Mouse (Mus musculus) midbrain, postnatal 0 days (tissue): ENCODE data around the gene Capza1. TPM values are rescaled to one million over a fixed set of nuclear protein-coding genes. Genes with fewer than 3 reads are reported as not detected.

Experiments
- ATAC-seq: fragments of 200-750 bp; cut with Nextera tagmentation; 2 replicates; pipeline ENCODE4 v1.8.0; 2017; ENCODE audit warnings: moderate number of reproducible peaks, mild to moderate bottlenecking, moderate TSS enrichment, moderate library complexity; ENCODE audit not compliant: low FRiP score
- DNase-seq: peaks from one replicate; pipeline ENCODE4 v3.0.0-alpha.2; 2015; ENCODE audit warnings: low spot score
- H3K27ac ChIP-seq: fragments of 300-500 bp; sonication (generic); 2 replicates; pipeline ENCODE4 v1.5.1; 2014; ENCODE audit warnings: low read depth, mild to moderate bottlenecking, low read length, mixed read lengths
- H3K27me3 ChIP-seq: fragments of 300-500 bp; sonication (generic); 2 replicates; pipeline ENCODE4 v1.6.1; 2014; ENCODE audit warnings: low read length, control low read depth, mixed read lengths; ENCODE audit not compliant: insufficient read depth
- H3K36me3 ChIP-seq: fragments of 300-500 bp; sonication (generic); 2 replicates; pipeline ENCODE4 v1.6.1; 2014; ENCODE audit warnings: low read length, control low read depth, mixed read lengths; ENCODE audit not compliant: insufficient read depth
- H3K4me1 ChIP-seq: fragments of 300-500 bp; sonication (generic); 2 replicates; pipeline ENCODE4 v1.6.1; 2014; ENCODE audit warnings: mild to moderate bottlenecking, control low read depth, antibody characterized with exemption, low read length, mixed read lengths; ENCODE audit not compliant: insufficient read depth
- H3K4me2 ChIP-seq: fragments of 300-500 bp; sonication (generic); 2 replicates; pipeline ENCODE4 v1.6.1; 2014; ENCODE audit warnings: low read depth, mild to moderate bottlenecking, low read length, mixed read lengths; ENCODE audit not compliant: poor library complexity, severe bottlenecking
- H3K4me3 ChIP-seq: fragments of 300-500 bp; sonication (generic); 2 replicates; pipeline ENCODE4 v1.5.1; 2014; ENCODE audit warnings: low read depth, mild to moderate bottlenecking, low read length, moderate library complexity
- H3K9ac ChIP-seq: fragments of 300-500 bp; sonication (generic); replicated peaks from 2 replicates; pipeline ENCODE4 v1.6.1; 2014; ENCODE audit warnings: mild to moderate bottlenecking, low read length, moderate library complexity, mixed read lengths; ENCODE audit not compliant: poor library complexity, severe bottlenecking
- H3K9me3 ChIP-seq: fragments of 300-500 bp; sonication (generic); 2 replicates; pipeline ENCODE4 v1.6.1; 2016; ENCODE audit warnings: low read length, control low read depth
- CTCF ChIP-seq: IDR thresholded peaks from 2 replicates; pipeline ENCODE4 v1.5.1; 2016; ENCODE audit warnings: antibody characterized with exemption, mild to moderate bottlenecking
- whole genome bisulfite sequencing: fragments of 180-500 bp; shearing (Covaris S2); extraction: QIAGEN DNeasy Blood & Tissue Kit; methylation state at CpG from one replicate; pipeline ENCODE4 v1.1.7; 2014; 5-methylcytosine and 5-hydroxymethylcytosine counted together
- polyA plus RNA-seq: library from polyadenylated mRNA; unstranded; fragments of >200 nt; fragmentation: Nextera tagmentation; extraction: Ambion mirVana; gene quantifications from 2 replicates; pipeline ENCODE4 v1.2.1, GENCODE M21; 2015
- total RNA-seq: library from RNA; depleted of rRNA; stranded (reverse); fragments of >200 nt; gene quantifications from 2 replicates; pipeline ENCODE4 v1.2.3, GENCODE M21; 2014

Gene Capza1
- total and polyA plus RNA-seq, 2 experiments from 2014 or later, result 99.2 to 110 TPM

- Histone ChIP-seq H3K9ac (no peak overlapping the region), H3K27ac (no peak overlapping the region), H3K36me3 (peaks cover 31% of the 10 kb centered on the region), H3K9me3 (no peaks in the 10 kb centered on the region), H3K4me1 (no peaks in the 10 kb centered on the region), H3K27me3 (no peaks in the 10 kb centered on the region), H3K4me2 (no peak overlapping the region), H3K4me3 (no peak overlapping the region)
- WGBS, result 88% methylated on average over 10 of the region's 10 CpGs
- TF ChIP-seq CTCF, result no peak
- DNase-seq (no peak), ATAC-seq (no peak)
Measured at GRCm38 (mm10) chr3:104804312-104804711, 60.0 kb downstream of the Capza1 start.

GRCm38 (mm10) chr3:104801481-104801880 is 62.8 kb downstream of the Capza1 start:
- no peak overlapping the region for H3K27ac ChIP-seq
- 93% methylated on average over 6 of the region's 6 CpGs for WGBS
- no peak overlapping the region for H3K4me3 ChIP-seq
- H3K9me3 ChIP-seq, result no peaks in the 10 kb centered on the region
- no peak overlapping the region for H3K9ac ChIP-seq
- no peak for TF ChIP-seq CTCF
- H3K27me3 ChIP-seq, result no peaks in the 10 kb centered on the region
- peaks cover 40% of the 10 kb centered on the region for H3K36me3 ChIP-seq
- no peak for ATAC-seq
- no peak for DNase-seq
- H3K4me1 ChIP-seq, result no peaks in the 10 kb centered on the region
- no peak overlapping the region for H3K4me2 ChIP-seq

GRCm38 (mm10) chr3:104800681-104801080 is 63.6 kb downstream of the Capza1 start:
- H3K27ac ChIP-seq, result no peak overlapping the region
- H3K27me3 ChIP-seq, result no peaks in the 10 kb centered on the region
- peaks cover 44% of the 10 kb centered on the region for H3K36me3 ChIP-seq
- TF ChIP-seq CTCF, result no peak
- ATAC-seq, result no peak
- H3K9ac ChIP-seq, result no peak overlapping the region
- WGBS, result 96% methylated on average over 11 of the region's 11 CpGs
- no peaks in the 10 kb centered on the region for H3K4me1 ChIP-seq
- DNase-seq, result no peak
- H3K4me3 ChIP-seq, result no peak overlapping the region
- H3K9me3 ChIP-seq, result no peaks in the 10 kb centered on the region
- no peak overlapping the region for H3K4me2 ChIP-seq

GRCm38 (mm10) chr3:104796430-104797082 is 67.7 kb downstream of the Capza1 start:
- H3K4me1 ChIP-seq, result no peaks in the 10 kb centered on the region
- H3K4me2 ChIP-seq, result no peak overlapping the region
- H3K27me3 ChIP-seq, result no peaks in the 10 kb centered on the region
- no peak overlapping the region for H3K9ac ChIP-seq
- no peaks in the 10 kb centered on the region for H3K9me3 ChIP-seq
- ATAC-seq, result no peak
- H3K27ac ChIP-seq, result no peak overlapping the region
- WGBS, result 85% methylated on average over 15 of the region's 15 CpGs
- H3K36me3 ChIP-seq, result peaks cover 39% of the 10 kb centered on the region
- no peak for TF ChIP-seq CTCF
- DNase-seq, result no peak
- no peak overlapping the region for H3K4me3 ChIP-seq

GRCm38 (mm10) chr3:104795661-104796340 is 68.5 kb downstream of the Capza1 start:
- DNase-seq, result no peak
- 69% methylated on average over 15 of the region's 15 CpGs for WGBS

GRCm38 (mm10) chr3:104794953-104795470 is 69.3 kb downstream of the Capza1 start:
- TF ChIP-seq CTCF, result no peak
- H3K27ac ChIP-seq, result no peak overlapping the region
- WGBS, result 76% methylated on average over 12 of the region's 12 CpGs

More at GRCm38 (mm10) chr3:104795661-104796340, 68.5 kb downstream of the Capza1 start:
- ATAC-seq, result no peak
- TF ChIP-seq CTCF, result no peak
- Histone ChIP-seq H3K4me1 (no peaks in the 10 kb centered on the region), H3K9ac (no peak overlapping the region), H3K9me3 (no peaks in the 10 kb centered on the region), H3K27ac (no peak overlapping the region), H3K4me3 (no peak overlapping the region), H3K4me2 (no peak overlapping the region), H3K27me3 (no peaks in the 10 kb centered on the region), H3K36me3 (peaks cover 32% of the 10 kb centered on the region)

More at GRCm38 (mm10) chr3:104794953-104795470, 69.3 kb downstream of the Capza1 start:
- no peaks in the 10 kb centered on the region for H3K9me3 ChIP-seq
- no peak for DNase-seq
- no peak overlapping the region for H3K4me2 ChIP-seq
- no peak for ATAC-seq
- H3K27me3 ChIP-seq, result no peaks in the 10 kb centered on the region
- H3K4me1 ChIP-seq, result no peaks in the 10 kb centered on the region
- no peak overlapping the region for H3K4me3 ChIP-seq
- H3K9ac ChIP-seq, result no peak overlapping the region
- H3K36me3 ChIP-seq, result peaks cover 24% of the 10 kb centered on the region
